11 mouse cellular contexts compared by ENCODE assay signal in the genomic region with DNA sequence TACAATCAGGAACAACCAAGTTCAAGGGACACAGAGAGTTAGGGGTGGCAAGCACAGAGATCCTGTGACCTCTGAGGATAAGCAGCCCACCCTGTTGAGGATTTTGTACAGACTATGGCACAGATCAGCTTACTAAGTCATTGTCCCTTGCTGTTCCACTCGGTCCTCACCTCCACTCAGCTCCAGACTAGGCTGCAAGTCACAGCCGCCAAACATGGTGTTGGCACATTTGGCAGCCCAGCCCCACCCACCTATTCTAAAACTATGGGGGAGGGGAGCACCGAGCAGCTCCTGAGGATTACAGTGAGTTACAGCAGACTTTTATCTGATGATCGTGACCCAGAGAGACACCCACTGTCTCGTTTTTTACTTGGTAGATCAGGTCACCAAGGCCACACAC.
"Had no signal": no experiment of that assay in that cellular context is flagged by ENCODE, and none has a peak within 500 bp of the region (broad histone marks: within the 10 kb centered on the region; RNA-seq: fewer than 3 reads in every experiment).

No protein-coding gene starts in this region.

- H3K27ac ChIP-seq: liver, embryonic 13.5 days; lung, embryonic 15.5 days; macrophage; midbrain, embryonic 12.5 days; stomach, embryonic 15.5 days had no signal

- H3K4me3 ChIP-seq: liver, embryonic 13.5 days; lung, embryonic 15.5 days; megakaryocyte, embryonic 14.5 days; midbrain, embryonic 12.5 days; stomach, embryonic 15.5 days had no signal

- DNase-seq: kidney, adult 8-10 months; kidney, postnatal 25 days; liver, embryonic 13.5 days; liver, postnatal 0 days; lung, postnatal 14 days; right cerebral cortex, postnatal 14 days had no signal
